Mouse (Mus musculus) lung, postnatal 0 days (tissue): ENCODE data around the gene Trio. TPM values are rescaled to one million over a fixed set of nuclear protein-coding genes. Genes with fewer than 3 reads are reported as not detected.

Source experiments
- ATAC-seq: fragments of 200-750 bp; cut with Nextera tagmentation; 2 replicates; pipeline ENCODE4 v1.8.0; 2017; ENCODE audit warnings: moderate library complexity
- DNase-seq: peaks from one replicate; pipeline ENCODE4 v3.0.0-alpha.2; 2016; ENCODE audit warnings: low spot score
- H3K27ac ChIP-seq: fragments of 300-500 bp; sonication (generic); 2 replicates; pipeline ENCODE4 v1.5.1; 2014; ENCODE audit warnings: antibody characterized with exemption, mild to moderate bottlenecking, low read length, mixed read lengths
- H3K27me3 ChIP-seq: fragments of 300-500 bp; sonication (generic); replicated peaks from 2 replicates; pipeline ENCODE4 v1.6.1; 2014; ENCODE audit warnings: low read length, mixed read lengths; ENCODE audit not compliant: insufficient read depth
- H3K36me3 ChIP-seq: fragments of 300-500 bp; sonication (generic); 2 replicates; pipeline ENCODE4 v1.6.1; 2014; ENCODE audit warnings: low read length, mixed read lengths; ENCODE audit not compliant: insufficient read depth
- H3K4me1 ChIP-seq: fragments of 300-500 bp; sonication (generic); 2 replicates; pipeline ENCODE4 v1.6.1; 2014; ENCODE audit warnings: antibody characterized with exemption, low read depth, low read length, mixed read lengths; ENCODE audit not compliant: insufficient read depth
- H3K4me2 ChIP-seq: fragments of 300-500 bp; sonication (generic); replicated peaks from 2 replicates; pipeline ENCODE4 v1.6.1; 2014; ENCODE audit warnings: low read depth, mild to moderate bottlenecking, low read length, moderate library complexity, mixed read lengths
- H3K4me3 ChIP-seq: fragments of 300-500 bp; sonication (generic); 2 replicates; pipeline ENCODE4 v1.5.1; 2014; ENCODE audit warnings: low read depth, low read length
- H3K9ac ChIP-seq: fragments of 300-500 bp; sonication (generic); replicated peaks from 2 replicates; pipeline ENCODE4 v1.6.1; 2014; ENCODE audit warnings: low read depth, mild to moderate bottlenecking
- H3K9me3 ChIP-seq: fragments of 300-500 bp; sonication (generic); 2 replicates; pipeline ENCODE4 v1.6.1; 2016; ENCODE audit warnings: low read length, mixed read lengths
- CTCF ChIP-seq: IDR thresholded peaks from 2 replicates; pipeline ENCODE4 v1.5.1; 2016; ENCODE audit warnings: antibody characterized with exemption, mild to moderate bottlenecking
- EP300 ChIP-seq: IDR thresholded peaks from 2 replicates; pipeline ENCODE4 v1.6.1; 2016; ENCODE audit warnings: antibody characterized with exemption, mild to moderate bottlenecking, control low read depth
- WGBS: fragments of 180-500 bp; shearing (Covaris S2); extraction: QIAGEN DNeasy Blood & Tissue Kit; methylation state at CpG from one replicate; pipeline ENCODE4 v1.1.7; 2014; 5-methylcytosine and 5-hydroxymethylcytosine counted together
- polyA plus RNA-seq: library from polyadenylated mRNA; unstranded; fragments of >200 nt; fragmentation: Nextera tagmentation; extraction: Ambion mirVana; gene quantifications from 2 replicates; pipeline ENCODE4 v1.2.1, GENCODE M21; 2015

Trio gene
- 15.6 and 18.4 TPM in 2 replicates for polyA plus RNA-seq

DNA sequence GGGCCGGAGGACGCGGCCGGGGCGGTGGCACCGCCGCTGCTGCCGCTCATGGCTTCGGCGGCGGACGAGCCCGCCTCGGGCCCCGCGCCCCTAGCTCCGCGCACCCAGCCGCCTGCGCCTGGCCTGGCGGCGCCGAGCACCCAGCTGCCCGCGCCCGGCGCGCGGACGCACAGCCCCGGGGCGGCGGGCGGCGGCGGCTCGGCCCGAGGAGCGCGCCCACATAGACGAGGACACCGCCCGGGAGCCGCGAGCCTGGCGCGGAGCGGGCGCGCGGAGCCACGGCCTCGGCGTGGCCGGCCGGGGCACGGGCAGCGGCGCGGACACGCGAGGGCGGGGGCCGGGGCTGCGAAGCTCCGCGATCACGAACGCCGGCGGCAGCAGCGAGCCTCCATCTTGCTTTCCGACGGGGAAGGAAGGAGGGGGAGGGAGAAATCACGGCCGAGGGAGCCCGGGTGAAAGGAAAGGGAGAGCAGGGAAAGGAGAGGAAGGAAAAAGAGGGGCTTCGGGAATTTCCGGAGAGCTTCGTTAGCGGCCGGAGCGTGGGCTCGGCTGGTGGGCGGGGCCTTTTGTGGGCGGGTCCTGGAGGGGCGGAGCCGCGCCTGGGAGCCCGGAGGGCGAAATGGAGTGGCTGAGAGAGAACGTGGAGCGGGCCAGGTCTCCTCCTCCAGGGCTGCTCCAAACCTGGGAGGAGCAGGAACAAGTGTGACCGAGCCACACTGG lies at the start of gene Trio:
Gene Trio, minus strand, starts transcription at position 402 of the 720 bp plus-strand sequence.
- peaks cover 15% of the 10 kb centered on the region; the same call in 1 of the 2 replicates for H3K4me1 ChIP-seq
- H3K27ac ChIP-seq = peak within 1 kb of the TSS; percentile 97
- ATAC-seq = peak; percentile 97
- peak within 1 kb of the TSS; percentile 80 for H3K4me3 ChIP-seq
- under 1% methylated on average over 72 of the region's 94 CpGs for WGBS
- H3K4me2 ChIP-seq = peak within 1 kb of the TSS; percentile 94
- no peaks in the 10 kb centered on the region for H3K36me3 ChIP-seq
- peak; percentile 99 for DNase-seq
- no peaks in the 10 kb centered on the region for H3K27me3 ChIP-seq
- no peak for TF ChIP-seq EP300
- no peak for TF ChIP-seq CTCF
- H3K9me3 ChIP-seq = no peaks in the 10 kb centered on the region
- peak within 1 kb of the TSS; percentile 83 for H3K9ac ChIP-seq

DNA sequence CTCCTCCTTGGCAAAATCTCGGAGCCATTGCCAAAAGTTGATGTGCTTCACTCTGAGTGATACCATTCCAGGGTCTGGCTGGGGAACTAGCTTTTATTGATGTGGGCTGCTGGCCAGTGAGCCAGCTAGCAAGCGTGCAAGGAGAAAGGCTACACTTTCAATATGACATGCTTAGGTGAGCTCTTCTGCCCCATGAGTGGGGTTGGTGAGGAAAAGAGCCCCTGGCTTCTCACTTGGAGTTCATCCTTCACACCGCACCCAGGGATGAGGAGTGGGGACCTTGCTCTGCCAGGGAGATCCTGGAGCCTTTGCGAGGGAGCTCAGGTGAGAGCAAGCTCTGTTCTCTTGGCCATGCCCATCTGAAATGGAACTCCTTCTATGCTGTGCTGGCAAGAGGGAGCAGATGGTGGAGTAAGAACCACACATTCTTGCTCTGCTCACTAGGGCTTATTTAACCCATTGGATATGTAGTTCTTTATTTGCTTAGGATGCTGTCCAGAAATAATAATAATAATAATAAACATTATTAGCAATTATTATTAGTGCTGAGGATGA lies 48.8 kb upstream of the Trio start:
- DNase-seq = no peak
- H3K4me3 ChIP-seq = no peak overlapping the region
- no peaks in the 10 kb centered on the region for H3K4me1 ChIP-seq
- TF ChIP-seq CTCF (no peak), EP300 (no peak)
- H3K27ac ChIP-seq = no peak overlapping the region
- no peak for ATAC-seq
- H3K27me3 ChIP-seq = no peaks in the 10 kb centered on the region
- no peaks in the 10 kb centered on the region for H3K36me3 ChIP-seq
- H3K4me2 ChIP-seq = no peak overlapping the region
- H3K9me3 ChIP-seq = no peaks in the 10 kb centered on the region
- WGBS = 74% methylated on average over 4 of the region's 4 CpGs
- no peak overlapping the region for H3K9ac ChIP-seq

DNA sequence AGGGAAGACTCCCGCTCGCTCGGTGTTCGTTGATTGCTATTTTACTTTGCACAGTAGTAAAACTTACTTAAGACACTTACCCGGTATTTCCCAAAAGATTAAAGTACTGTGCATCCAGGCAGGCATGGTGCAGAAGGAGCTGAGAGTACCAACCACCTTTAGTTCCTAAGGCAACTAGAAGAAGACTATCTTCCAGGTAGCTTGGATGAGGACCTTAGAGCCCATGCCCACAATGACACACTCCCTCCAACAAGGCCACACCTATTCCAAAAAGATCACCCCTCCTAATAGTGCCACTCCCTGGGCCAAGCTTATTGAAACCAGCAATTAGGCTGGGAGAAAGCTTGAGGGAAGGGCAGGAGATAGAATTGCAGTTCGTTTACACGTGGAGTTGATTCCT lies 46.0 kb upstream of the Trio start:
- 49% methylated on average over 7 of the region's 7 CpGs for WGBS
- ATAC-seq = no peak
- TF ChIP-seq CTCF = no peak
- no peak for TF ChIP-seq EP300
- Histone ChIP-seq H3K9me3 (no peaks in the 10 kb centered on the region), H3K4me1 (no peaks in the 10 kb centered on the region), H3K4me3 (no peak overlapping the region), H3K9ac (no peak overlapping the region), H3K4me2 (no peak overlapping the region), H3K36me3 (no peaks in the 10 kb centered on the region), H3K27me3 (no peaks in the 10 kb centered on the region), H3K27ac (no peak overlapping the region)
- no peak for DNase-seq

DNA sequence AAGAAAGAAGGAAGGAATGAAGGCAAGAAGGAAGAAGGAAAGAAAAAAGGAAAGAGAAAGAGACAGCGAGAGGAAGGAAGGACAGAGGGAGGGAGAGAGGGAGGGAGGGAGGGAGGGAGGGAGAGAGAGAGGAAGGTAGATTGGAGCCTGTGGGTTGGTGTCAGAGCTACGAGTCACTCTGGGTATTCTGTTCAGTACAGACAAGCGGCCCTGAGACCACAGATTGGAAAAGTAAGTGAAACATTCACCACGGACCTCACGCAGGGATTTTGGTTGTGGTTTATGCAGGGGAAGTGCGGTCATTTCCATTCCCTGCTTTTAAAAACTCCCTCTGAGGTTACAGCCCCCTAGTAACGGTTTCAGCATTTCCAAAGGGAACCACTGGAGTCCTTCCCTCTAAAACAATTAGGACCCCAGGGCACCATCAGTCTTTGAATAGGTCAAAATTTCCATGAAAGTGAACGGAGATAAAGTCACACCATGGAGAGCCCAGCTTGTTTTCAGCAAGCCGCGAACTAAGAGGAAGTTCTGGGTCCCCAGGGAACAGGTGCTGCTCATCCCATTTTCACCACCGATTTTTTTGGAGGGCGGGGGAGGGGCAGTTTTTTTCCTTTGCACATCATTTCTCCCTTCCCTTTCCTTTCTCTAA lies 45.2 kb upstream of the Trio start:
- H3K9me3 ChIP-seq = no peaks in the 10 kb centered on the region
- no peak for ATAC-seq
- H3K4me1 ChIP-seq = no peaks in the 10 kb centered on the region
- no peaks in the 10 kb centered on the region for H3K36me3 ChIP-seq
- no peak overlapping the region for H3K9ac ChIP-seq
- H3K27ac ChIP-seq = no peak overlapping the region
- DNase-seq = no peak
- H3K4me3 ChIP-seq = no peak overlapping the region
- 8% methylated on average over 12 of the region's 12 CpGs for WGBS
- H3K4me2 ChIP-seq = no peak overlapping the region
- H3K27me3 ChIP-seq = no peaks in the 10 kb centered on the region
- TF ChIP-seq CTCF (no peak), EP300 (no peak)

DNA sequence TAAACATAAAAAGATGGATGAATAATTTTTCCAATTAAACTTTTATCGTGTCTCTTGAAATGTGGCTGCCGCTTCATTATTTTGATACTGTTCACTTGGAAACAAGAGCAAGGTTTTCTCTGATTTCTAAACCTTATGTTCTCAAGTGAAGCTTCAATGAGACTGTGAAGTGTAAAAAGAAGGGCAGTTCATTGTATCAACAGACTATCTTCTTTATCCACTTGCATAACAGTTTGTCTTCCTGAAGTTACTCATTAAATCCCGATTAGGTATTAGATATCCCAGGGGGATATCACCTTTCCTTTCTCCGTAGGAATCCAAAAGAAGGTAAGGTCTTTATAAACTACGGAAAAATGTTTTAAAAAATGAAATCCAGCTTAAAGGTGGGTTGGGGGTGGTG lies 44.6 kb upstream of the Trio start:
- no peak overlapping the region for H3K4me3 ChIP-seq
- WGBS = 65% methylated on average over 5 of the region's 5 CpGs
- H3K9ac ChIP-seq = no peak overlapping the region
- no peaks in the 10 kb centered on the region for H3K4me1 ChIP-seq
- no peaks in the 10 kb centered on the region for H3K9me3 ChIP-seq
- no peaks in the 10 kb centered on the region for H3K36me3 ChIP-seq
- no peaks in the 10 kb centered on the region for H3K27me3 ChIP-seq
- TF ChIP-seq CTCF (no peak), EP300 (no peak)
- no peak for DNase-seq
- H3K4me2 ChIP-seq = no peak overlapping the region
- no peak overlapping the region for H3K27ac ChIP-seq
- ATAC-seq = no peak

DNA sequence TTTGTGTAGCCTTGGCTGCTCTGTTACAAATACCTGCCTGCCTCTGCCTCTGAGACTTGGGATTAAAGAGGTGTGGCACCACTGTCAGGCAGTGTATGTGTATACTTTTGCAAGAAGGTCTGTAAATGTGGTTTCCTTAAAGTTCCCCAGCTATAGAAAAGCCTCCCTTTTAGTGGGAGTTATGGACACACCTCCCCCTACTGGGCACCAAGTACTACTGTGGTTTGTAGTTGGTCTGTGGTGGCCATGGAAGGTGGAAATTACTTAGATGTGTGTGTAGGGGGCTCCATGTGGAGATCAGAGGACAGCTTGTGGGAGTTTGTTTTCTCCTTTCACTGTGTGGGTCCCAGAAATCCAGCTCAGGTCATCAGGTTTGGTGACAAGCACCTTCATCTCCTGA lies 41.7 kb upstream of the Trio start:
- DNase-seq (peak; percentile 55), ATAC-seq (peak; percentile 30; the same call in 1 of the 2 replicates)
- Histone ChIP-seq H3K4me1 (no peaks in the 10 kb centered on the region), H3K9me3 (no peaks in the 10 kb centered on the region), H3K4me2 (no peak overlapping the region), H3K36me3 (no peaks in the 10 kb centered on the region), H3K4me3 (no peak overlapping the region), H3K27me3 (no peaks in the 10 kb centered on the region), H3K27ac (no peak overlapping the region), H3K9ac (no peak overlapping the region)
- TF ChIP-seq EP300 (no peak), CTCF (peak; percentile 70)
